Mouse (Mus musculus) liver, embryonic 15.5 days (tissue): ENCODE measurements around the gene Slc8a2. TPM values are rescaled to one million over a fixed set of nuclear protein-coding genes. Genes with fewer than 3 reads are reported as not detected.
A peak's percentile ranks its signal among the peaks of the same experiment; 100 is the strongest.

Experiments used
- ATAC-seq: fragments of 200-750 bp; cut with Nextera tagmentation; 2 replicates; pipeline ENCODE4 v1.8.0; 2017; ENCODE audit warnings: moderate number of reproducible peaks, mild to moderate bottlenecking, moderate library complexity; ENCODE audit not compliant: insufficient read depth
- H3K27ac ChIP-seq: fragments of 300-500 bp; sonication (generic); replicated peaks from 2 replicates; pipeline ENCODE4 v1.5.1; 2015; ENCODE audit warnings: mild to moderate bottlenecking, inconsistent platforms
- H3K27me3 ChIP-seq: fragments of 300-500 bp; sonication (generic); 2 replicates; pipeline ENCODE4 v1.6.1; 2015; ENCODE audit warnings: mild to moderate bottlenecking, inconsistent platforms
- H3K36me3 ChIP-seq: fragments of 300-500 bp; sonication (generic); replicated peaks from 2 replicates; pipeline ENCODE4 v1.6.1; 2015; ENCODE audit warnings: moderate library complexity, mild to moderate bottlenecking, inconsistent platforms
- H3K4me1 ChIP-seq: fragments of 300-500 bp; sonication (generic); replicated peaks from 2 replicates; pipeline ENCODE4 v1.6.1; 2015; ENCODE audit warnings: inconsistent platforms
- H3K4me2 ChIP-seq: fragments of 300-500 bp; sonication (generic); 2 replicates; pipeline ENCODE4 v1.6.1; 2015; ENCODE audit warnings: moderate library complexity, mild to moderate bottlenecking, inconsistent platforms
- H3K4me3 ChIP-seq: fragments of 300-500 bp; sonication (generic); replicated peaks from 2 replicates; pipeline ENCODE4 v1.5.1; 2015; ENCODE audit warnings: mild to moderate bottlenecking, inconsistent platforms
- H3K9ac ChIP-seq: fragments of 300-500 bp; sonication (generic); 2 replicates; pipeline ENCODE4 v1.6.1; 2015; ENCODE audit warnings: moderate library complexity, mild to moderate bottlenecking, inconsistent platforms
- H3K9me3 ChIP-seq: fragments of 300-500 bp; sonication (generic); replicated peaks from 2 replicates; pipeline ENCODE4 v1.6.1; 2016; ENCODE audit warnings: inconsistent platforms
- WGBS: fragments of 180-500 bp; shearing (Covaris S2); methylation state at CpG from one replicate; pipeline ENCODE4 v1.1.7; 2015; ENCODE audit warnings: mixed read lengths; ENCODE audit not compliant: insufficient replicate concordance; 5-methylcytosine and 5-hydroxymethylcytosine counted together
- polyA plus RNA-seq: library from polyadenylated mRNA; unstranded; fragments of >200 nt; fragmentation: Nextera tagmentation; extraction: Ambion mirVana; gene quantifications from 2 replicates; pipeline ENCODE4 v1.2.1, GENCODE M21; 2015

The Slc8a2 gene
- polyA plus RNA-seq, 1 experiment from 2014 or later: not detected

GRCm38 (mm10) chr7:16172586-16173140, 43.0 kb downstream of the Slc8a2 start:
- H3K27me3 ChIP-seq: peaks cover 63% of the 10 kb centered on the region
- H3K27ac ChIP-seq: no peak overlapping the region
- 35% methylated on average over 1 of the region's 1 CpGs for WGBS
- no peaks in the 10 kb centered on the region for H3K36me3 ChIP-seq
- no peaks in the 10 kb centered on the region for H3K4me1 ChIP-seq
- H3K4me3 ChIP-seq: no peak overlapping the region
- ATAC-seq: no peak
- H3K9ac ChIP-seq: no peak overlapping the region
- H3K9me3 ChIP-seq: no peaks in the 10 kb centered on the region
- no peak overlapping the region for H3K4me2 ChIP-seq

DNA sequence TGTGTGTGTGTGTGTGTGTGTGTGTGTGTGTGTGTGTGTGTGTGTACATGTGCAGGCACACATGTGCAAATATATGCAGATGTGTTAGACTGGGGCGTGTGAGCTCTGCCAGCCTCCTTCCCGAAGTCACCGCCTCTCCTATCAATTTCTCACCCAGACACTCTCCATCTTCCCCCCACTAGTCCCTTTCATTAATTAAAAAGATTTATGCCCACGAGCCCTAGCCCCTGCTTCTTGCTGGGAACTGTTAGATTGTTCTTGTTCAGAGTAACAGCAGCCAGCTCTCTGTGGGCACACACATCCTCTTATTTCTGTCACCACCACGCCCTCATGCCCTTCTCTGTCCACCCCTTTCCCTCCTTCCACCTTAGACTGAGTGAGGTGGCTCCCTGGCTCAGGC, 43.5 kb downstream of the Slc8a2 start:
- no peak overlapping the region for H3K9ac ChIP-seq
- no peak overlapping the region for H3K4me3 ChIP-seq
- ATAC-seq: no peak
- H3K27ac ChIP-seq: no peak overlapping the region
- H3K27me3 ChIP-seq: peaks cover 66% of the 10 kb centered on the region
- no peaks in the 10 kb centered on the region for H3K4me1 ChIP-seq
- WGBS: 20% methylated on average over 5 of the region's 5 CpGs
- no peaks in the 10 kb centered on the region for H3K36me3 ChIP-seq
- H3K9me3 ChIP-seq: no peaks in the 10 kb centered on the region
- no peak overlapping the region for H3K4me2 ChIP-seq

- peak within 1 kb of the TSS; percentile 62 for H3K4me2 ChIP-seq
- no peak within 1 kb of the TSS for H3K27ac ChIP-seq
- ATAC-seq: no peak
- peaks cover 66% of the 10 kb centered on the region for H3K27me3 ChIP-seq
- H3K9me3 ChIP-seq: no peaks in the 10 kb centered on the region
- no peak within 1 kb of the TSS for H3K9ac ChIP-seq
- 2% methylated on average over 42 of the region's 42 CpGs for WGBS
- H3K4me3 ChIP-seq: peak within 1 kb of the TSS; percentile 46
- H3K36me3 ChIP-seq: no peaks in the 10 kb centered on the region
- no peaks in the 10 kb centered on the region for H3K4me1 ChIP-seq
Observed at GRCm38 (mm10) chr7:16174597-16175541, 45.2 kb downstream of the Slc8a2 start, which contains the start of gene Meis3. TSS of gene Meis3 (plus strand) at chr7:16175090.

DNA sequence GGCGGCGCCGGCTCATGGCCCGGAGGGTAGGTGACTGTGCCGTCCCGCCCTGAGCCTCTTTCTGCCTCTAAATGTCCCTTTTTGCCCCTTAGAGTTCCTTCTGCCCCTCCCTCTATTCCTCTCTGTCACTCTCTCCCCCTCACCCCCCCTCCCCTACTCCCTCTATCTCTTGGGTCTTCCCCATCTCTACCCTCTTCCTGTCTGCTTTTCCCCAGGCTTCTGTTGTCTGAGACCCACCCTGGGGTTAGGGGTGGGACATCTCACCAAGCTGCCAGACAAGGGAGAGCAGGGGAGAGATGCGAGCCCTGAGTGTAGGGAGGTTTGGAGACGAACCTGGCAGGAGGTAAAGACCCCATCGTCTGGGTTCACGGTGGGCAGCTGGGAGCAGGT, 45.9 kb downstream of the Slc8a2 start:
- peak overlapping the region; percentile 46 for H3K4me3 ChIP-seq
- H3K27ac ChIP-seq: no peak overlapping the region
- H3K9ac ChIP-seq: no peak overlapping the region
- H3K27me3 ChIP-seq: peaks cover 66% of the 10 kb centered on the region
- H3K4me2 ChIP-seq: peak overlapping the region; percentile 62
- no peaks in the 10 kb centered on the region for H3K4me1 ChIP-seq
- no peak for ATAC-seq
- WGBS: 1% methylated on average over 10 of the region's 10 CpGs
- no peaks in the 10 kb centered on the region for H3K36me3 ChIP-seq
- H3K9me3 ChIP-seq: no peaks in the 10 kb centered on the region

- Histone ChIP-seq H3K27ac (no peak overlapping the region), H3K4me3 (no peak overlapping the region), H3K27me3 (peaks cover 48% of the 10 kb centered on the region), H3K9ac (no peak overlapping the region), H3K36me3 (no peaks in the 10 kb centered on the region), H3K9me3 (no peaks in the 10 kb centered on the region), H3K4me2 (no peak overlapping the region), H3K4me1 (no peaks in the 10 kb centered on the region)
- ATAC-seq: no peak
- WGBS: 48% methylated on average over 4 of the region's 4 CpGs
Observed at GRCm38 (mm10) chr7:16178114-16178513, 48.5 kb downstream of the Slc8a2 start.

DNA sequence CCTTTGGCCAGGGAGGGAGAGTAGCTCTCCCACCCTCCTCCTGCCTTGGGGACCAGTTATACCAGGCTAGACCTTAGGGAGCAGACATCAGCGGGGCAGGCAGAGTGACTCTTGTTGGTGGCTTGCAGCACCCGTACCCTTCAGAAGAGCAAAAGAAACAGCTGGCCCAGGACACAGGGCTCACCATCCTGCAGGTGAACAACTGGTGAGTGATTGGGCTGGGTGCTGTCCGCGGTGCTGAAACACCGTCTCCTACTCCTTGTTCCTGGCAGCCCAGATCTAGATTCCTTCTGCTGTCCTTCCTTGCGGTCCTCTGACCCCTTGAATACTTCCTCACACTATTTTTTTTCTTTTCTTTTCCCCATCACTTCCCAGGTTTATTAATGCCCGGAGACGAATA, 54.0 kb downstream of the Slc8a2 start:
- H3K36me3 ChIP-seq: no peaks in the 10 kb centered on the region
- no peaks in the 10 kb centered on the region for H3K4me1 ChIP-seq
- H3K4me2 ChIP-seq: no peak overlapping the region
- no peak for ATAC-seq
- no peak overlapping the region for H3K27ac ChIP-seq
- H3K9me3 ChIP-seq: no peaks in the 10 kb centered on the region
- H3K9ac ChIP-seq: no peak overlapping the region
- 0 out of 2 replicates have a peak, but pooled peaks cover 2% of the 10 kb centered on the region for H3K27me3 ChIP-seq
- H3K4me3 ChIP-seq: no peak overlapping the region
- 12% methylated on average over 8 of the region's 8 CpGs for WGBS

DNA sequence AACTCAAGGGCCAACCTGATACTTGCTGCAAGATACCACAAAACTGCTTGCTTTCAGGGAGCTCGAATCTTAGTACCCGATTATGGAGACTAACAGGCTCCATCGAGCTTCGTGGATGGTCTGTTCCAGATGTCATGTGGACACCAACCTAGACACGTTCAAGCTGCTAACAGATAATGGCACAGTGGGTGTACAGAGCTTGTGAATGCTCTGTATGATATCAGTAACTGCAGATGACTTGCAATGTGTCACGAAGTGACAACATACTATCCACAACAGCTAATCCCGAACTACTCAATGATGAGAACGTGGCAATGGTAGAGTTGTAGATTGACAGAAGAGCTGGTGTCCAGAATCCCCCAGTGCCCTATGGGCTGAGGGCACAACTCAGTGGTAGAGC, 57.9 kb downstream of the Slc8a2 start:
- 28% methylated on average over 8 of the region's 8 CpGs for WGBS
- Histone ChIP-seq H3K4me2 (no peak overlapping the region), H3K4me3 (no peak overlapping the region), H3K4me1 (no peaks in the 10 kb centered on the region), H3K27ac (no peak overlapping the region), H3K9ac (no peak overlapping the region), H3K9me3 (no peaks in the 10 kb centered on the region), H3K27me3 (0 out of 2 replicates have a peak, but pooled peaks cover 15% of the 10 kb centered on the region), H3K36me3 (no peaks in the 10 kb centered on the region)
- peak; percentile 61 for ATAC-seq

GRCm38 (mm10) chr7:16192315-16192714, 62.7 kb downstream of the Slc8a2 start:
- no peak overlapping the region for H3K9ac ChIP-seq
- no peaks in the 10 kb centered on the region for H3K4me1 ChIP-seq
- no peak overlapping the region for H3K27ac ChIP-seq
- no peak for ATAC-seq
- H3K4me3 ChIP-seq: no peak overlapping the region
- H3K4me2 ChIP-seq: no peak overlapping the region
- peaks cover 3% of the 10 kb centered on the region for H3K36me3 ChIP-seq
- WGBS: 19% methylated on average over 5 of the region's 5 CpGs
- H3K9me3 ChIP-seq: no peaks in the 10 kb centered on the region
- H3K27me3 ChIP-seq: 0 out of 2 replicates have a peak, but pooled peaks cover 15% of the 10 kb centered on the region

DNA sequence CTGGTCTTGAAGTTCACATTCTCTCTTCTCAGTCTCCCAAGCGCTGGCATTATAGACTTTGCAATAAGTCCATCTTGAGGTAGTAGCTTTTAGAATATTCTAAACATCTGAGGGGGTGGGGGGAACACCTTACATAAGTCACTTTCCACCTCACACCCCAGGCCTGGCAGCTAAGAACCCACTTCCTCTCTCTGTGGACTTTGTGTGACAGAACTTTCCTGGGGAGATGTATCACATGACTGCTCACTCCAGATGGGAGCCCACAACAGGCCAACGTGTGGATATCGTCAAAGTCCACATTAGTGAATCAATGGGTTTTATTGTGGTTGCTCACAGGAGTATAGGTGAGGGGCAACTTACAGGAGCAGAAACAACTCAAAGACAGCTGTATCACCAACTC, 64.1 kb downstream of the Slc8a2 start:
- Histone ChIP-seq H3K36me3 (peaks cover 17% of the 10 kb centered on the region), H3K4me1 (no peaks in the 10 kb centered on the region), H3K9me3 (no peaks in the 10 kb centered on the region), H3K27ac (no peak overlapping the region), H3K4me3 (no peak overlapping the region), H3K4me2 (no peak overlapping the region), H3K27me3 (0 out of 2 replicates have a peak, but pooled peaks cover 12% of the 10 kb centered on the region), H3K9ac (no peak overlapping the region)
- ATAC-seq: no peak
- 20% methylated on average over 3 of the region's 3 CpGs for WGBS

DNA sequence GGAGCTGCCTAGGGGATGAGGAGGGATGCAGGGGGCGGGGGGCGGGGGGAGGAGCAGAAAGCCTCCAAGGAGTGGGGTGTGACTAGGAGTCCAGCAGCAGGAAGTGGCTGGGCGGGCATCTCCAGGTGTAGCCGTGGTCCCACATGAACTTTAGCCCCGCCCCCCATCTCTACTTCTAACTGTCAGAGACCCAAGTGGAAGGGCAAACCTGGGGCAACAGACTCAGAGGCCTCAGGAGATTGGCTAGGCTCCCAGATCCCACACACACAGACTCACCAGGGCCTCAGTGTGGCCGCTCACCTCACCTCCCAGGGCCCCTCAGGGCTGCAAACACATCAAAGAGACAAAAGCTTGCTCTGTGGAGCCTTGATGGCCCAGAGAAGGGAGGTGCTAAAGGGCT, 67.0 kb downstream of the Slc8a2 start:
- WGBS: 67% methylated on average over 6 of the region's 6 CpGs

GRCm38 (mm10) chr7:16197166-16197565, 67.5 kb downstream of the Slc8a2 start:
- WGBS: 53% methylated on average over 5 of the region's 5 CpGs
- no peak for ATAC-seq
- no peak overlapping the region for H3K4me3 ChIP-seq
- H3K9me3 ChIP-seq: no peaks in the 10 kb centered on the region
- H3K4me2 ChIP-seq: no peak overlapping the region
- peaks cover 28% of the 10 kb centered on the region for H3K36me3 ChIP-seq
- no peaks in the 10 kb centered on the region for H3K27me3 ChIP-seq
- no peak overlapping the region for H3K9ac ChIP-seq
- H3K4me1 ChIP-seq: no peaks in the 10 kb centered on the region
- H3K27ac ChIP-seq: no peak overlapping the region

More for the DNA sequence above, 67.0 kb downstream of the Slc8a2 start:
- H3K9me3 ChIP-seq: no peaks in the 10 kb centered on the region
- H3K4me2 ChIP-seq: no peak overlapping the region
- H3K9ac ChIP-seq: no peak overlapping the region
- no peaks in the 10 kb centered on the region for H3K4me1 ChIP-seq
- H3K36me3 ChIP-seq: peaks cover 26% of the 10 kb centered on the region
- H3K27me3 ChIP-seq: 0 out of 2 replicates have a peak, but pooled peaks cover 1% of the 10 kb centered on the region
- no peak overlapping the region for H3K4me3 ChIP-seq
- no peak overlapping the region for H3K27ac ChIP-seq
- no peak for ATAC-seq
